Mouse (Mus musculus): ENCODE data around the gene Igfals.

DNA sequence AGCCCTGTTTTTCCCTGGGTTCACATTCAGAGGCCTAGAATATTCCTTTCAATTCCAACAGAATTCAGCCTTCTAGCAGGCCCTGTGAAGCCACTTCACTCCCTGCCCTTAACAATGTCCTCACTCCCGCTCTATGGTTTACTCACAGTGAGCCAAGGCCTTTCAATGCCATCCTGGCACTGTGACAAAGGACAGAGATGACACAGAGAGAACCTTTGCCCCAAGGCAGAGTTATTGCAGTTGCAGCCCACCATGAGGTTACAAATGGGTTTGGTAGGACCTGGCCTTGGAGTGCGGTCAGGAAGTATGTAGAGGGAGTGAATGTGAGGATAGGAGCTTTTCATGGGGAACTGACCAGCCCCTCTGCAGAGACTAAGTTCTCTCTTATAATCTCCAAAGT is 41.8 kb downstream of the Igfals start:
- TF ChIP-seq CTCF (IDR thresholded peaks at IDR 0.05; ENCODE audit: extremely low read depth, insufficient read length, insufficient replicate concordance, low read depth, low read length), result no peak
- no peak for TF ChIP-seq POLR2A (IDR thresholded peaks at IDR 0.05; ENCODE audit: low read depth, low read length)

All from small intestine, adult 2 months (tissue).